Mouse (Mus musculus) bone marrow, adult 2 months (tissue): ENCODE data around the gene Tiprl.

ENCODE experiments used
- CTCF ChIP-seq: fragments of 200-500 bp; IDR thresholded peaks from 2 replicates; pipeline ENCODE4 v1.5.1; 2011; ENCODE audit warnings: low read length, control low read depth; ENCODE audit not compliant: control insufficient read depth, insufficient read depth
- POLR2A ChIP-seq: fragments of 200-500 bp; IDR thresholded peaks from 2 replicates; pipeline ENCODE4 v1.6.1; 2011; ENCODE audit warnings: low read depth, mild to moderate bottlenecking, control low read depth, low read length, borderline replicate concordance; ENCODE audit not compliant: control insufficient read depth

DNA sequence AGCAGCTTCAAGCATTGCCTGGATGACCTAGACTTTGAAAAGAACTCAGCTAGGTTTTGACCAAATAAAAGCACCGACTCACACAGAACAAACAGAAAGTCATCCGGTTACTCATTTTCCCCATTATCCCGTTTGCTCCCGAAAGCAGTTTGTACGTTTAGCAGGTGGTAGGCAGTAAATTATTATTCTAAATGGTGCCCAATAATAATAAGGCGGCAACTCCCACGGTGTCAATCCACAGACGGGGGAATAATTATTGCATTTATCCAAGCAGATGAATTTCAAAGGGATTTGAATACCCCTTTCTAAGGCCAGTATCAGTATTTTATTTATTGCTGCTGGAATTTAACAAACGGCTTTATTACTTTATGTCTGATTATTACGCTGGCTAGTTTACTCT, 43.9 kb upstream of the Tiprl start:
- TF ChIP-seq CTCF (no peak), POLR2A (no peak)
